Mouse (Mus musculus): ENCODE data around the gene Tanc1. TPM values are rescaled to one million over a fixed set of nuclear protein-coding genes. Genes with fewer than 3 reads are reported as not detected.

Gene Tanc1
- polyA plus RNA-seq, 1 experiment from 2014 or later: 24.8 TPM

DNA sequence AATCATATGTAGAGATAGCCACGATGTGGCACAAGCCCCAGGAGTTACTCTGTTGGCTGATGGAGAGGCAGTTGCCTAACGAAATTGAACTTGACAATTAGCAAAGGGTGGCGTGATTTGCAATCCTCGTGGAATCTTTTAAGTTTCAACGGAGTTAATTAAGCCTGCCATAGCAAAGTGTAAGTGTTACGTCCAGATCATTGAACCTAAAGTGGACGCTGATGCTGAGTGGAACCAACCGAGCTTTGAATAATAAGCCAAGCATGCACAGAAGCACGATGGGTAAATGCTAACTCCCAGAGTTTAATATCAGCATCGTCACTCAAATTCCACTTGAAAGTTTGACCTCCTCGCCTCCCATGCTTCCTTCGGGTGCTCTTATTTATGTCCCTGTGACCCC lies 149.3 kb downstream of the Tanc1 start:
- peaks cover 5% of the 10 kb centered on the region; the same call in 1 of the 2 replicates for H3K36me3 ChIP-seq (ENCODE audit: control insufficient read depth, insufficient read depth, low read length)
- H3K27ac ChIP-seq (ENCODE audit: low read depth): no peak overlapping the region
- H3K4me3 ChIP-seq (ENCODE audit: low read depth, low read length): no peak overlapping the region
- H3K27me3 ChIP-seq (replicated peaks; ENCODE audit: control insufficient read depth, insufficient read depth, low read length): no peaks in the 10 kb centered on the region
- H3K4me1 ChIP-seq (replicated peaks; ENCODE audit: control insufficient read depth, insufficient read depth, low read length): peaks cover 2% of the 10 kb centered on the region; the same call in 1 of the 2 replicates
- 75% methylated on average over 12 of the region's 12 CpGs for WGBS
- ATAC-seq (replicated peaks; ENCODE audit: low FRiP score, low TSS enrichment, low read depth) (no peak), DNase-seq (ENCODE audit: low spot score) (no peak)
- H3K9me3 ChIP-seq (ENCODE audit: control insufficient read depth, low read length): no peaks in the 10 kb centered on the region
- no peak overlapping the region for H3K4me2 ChIP-seq (ENCODE audit: low read length)
- no peak overlapping the region for H3K9ac ChIP-seq (ENCODE audit: low read length)

DNA sequence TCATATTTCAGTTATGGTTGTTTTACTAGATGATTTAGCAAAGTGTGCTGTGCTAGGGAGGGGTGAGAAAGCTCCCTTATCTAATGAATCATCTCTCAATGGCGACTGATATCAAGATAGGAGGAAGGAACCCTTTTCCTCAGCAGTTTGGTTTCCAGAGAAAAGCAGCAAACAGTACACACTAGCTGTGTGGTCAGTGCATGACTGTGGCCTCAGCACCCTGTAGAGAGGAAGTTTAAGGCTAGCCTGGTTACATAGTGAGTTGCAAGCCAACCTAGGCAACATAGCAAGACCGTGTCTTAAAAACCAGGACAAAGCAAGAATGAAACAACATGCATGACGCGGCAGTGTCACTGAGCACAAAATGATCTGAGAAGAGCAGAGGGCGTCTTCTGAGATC lies 150.4 kb downstream of the Tanc1 start:
- Histone ChIP-seq H3K4me2 (ENCODE audit: low read length) (no peak overlapping the region), H3K4me1 (replicated peaks; ENCODE audit: control insufficient read depth, insufficient read depth, low read length) (no peaks in the 10 kb centered on the region), H3K9me3 (ENCODE audit: control insufficient read depth, low read length) (no peaks in the 10 kb centered on the region), H3K4me3 (ENCODE audit: low read depth, low read length) (no peak overlapping the region), H3K27me3 (replicated peaks; ENCODE audit: control insufficient read depth, insufficient read depth, low read length) (no peaks in the 10 kb centered on the region), H3K27ac (ENCODE audit: low read depth) (no peak overlapping the region), H3K9ac (ENCODE audit: low read length) (no peak overlapping the region), H3K36me3 (ENCODE audit: control insufficient read depth, insufficient read depth, low read length) (peaks cover 5% of the 10 kb centered on the region; the same call in 1 of the 2 replicates)
- no peak for DNase-seq (ENCODE audit: low spot score)
- ATAC-seq (replicated peaks; ENCODE audit: low FRiP score, low TSS enrichment, low read depth): no peak
- WGBS: 92% methylated on average over 5 of the region's 5 CpGs

DNA sequence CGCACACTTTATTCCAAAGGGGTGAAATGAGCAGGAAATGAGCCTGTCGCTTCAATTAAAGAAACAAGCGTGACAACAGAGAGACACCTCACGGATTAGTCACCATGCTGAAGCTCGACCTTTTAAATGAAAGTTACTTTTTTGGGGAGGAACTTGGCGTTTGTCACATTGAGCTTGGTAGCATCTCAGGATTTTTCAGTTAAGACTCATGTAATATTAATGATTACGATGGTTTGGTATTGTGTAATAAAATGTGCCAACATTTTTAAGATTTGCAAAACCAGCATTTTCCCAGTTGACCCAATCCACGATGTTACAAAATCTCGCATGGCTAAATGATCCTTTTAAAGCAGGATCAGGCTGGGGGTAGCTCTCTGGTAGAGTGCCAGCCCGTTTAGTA lies 153.8 kb downstream of the Tanc1 start:
- Histone ChIP-seq H3K4me1 (replicated peaks; ENCODE audit: control insufficient read depth, insufficient read depth, low read length) (peaks cover 17% of the 10 kb centered on the region), H3K4me3 (ENCODE audit: low read depth, low read length) (no peak overlapping the region), H3K9me3 (ENCODE audit: control insufficient read depth, low read length) (no peaks in the 10 kb centered on the region), H3K4me2 (ENCODE audit: low read length) (no peak overlapping the region), H3K36me3 (ENCODE audit: control insufficient read depth, insufficient read depth, low read length) (no peaks in the 10 kb centered on the region), H3K27me3 (replicated peaks; ENCODE audit: control insufficient read depth, insufficient read depth, low read length) (no peaks in the 10 kb centered on the region), H3K9ac (ENCODE audit: low read length) (no peak overlapping the region), H3K27ac (ENCODE audit: low read depth) (no peak overlapping the region)
- ATAC-seq (replicated peaks; ENCODE audit: low FRiP score, low TSS enrichment, low read depth): no peak
- DNase-seq (ENCODE audit: low spot score): no peak
- 87% methylated on average over 10 of the region's 10 CpGs for WGBS

DNA sequence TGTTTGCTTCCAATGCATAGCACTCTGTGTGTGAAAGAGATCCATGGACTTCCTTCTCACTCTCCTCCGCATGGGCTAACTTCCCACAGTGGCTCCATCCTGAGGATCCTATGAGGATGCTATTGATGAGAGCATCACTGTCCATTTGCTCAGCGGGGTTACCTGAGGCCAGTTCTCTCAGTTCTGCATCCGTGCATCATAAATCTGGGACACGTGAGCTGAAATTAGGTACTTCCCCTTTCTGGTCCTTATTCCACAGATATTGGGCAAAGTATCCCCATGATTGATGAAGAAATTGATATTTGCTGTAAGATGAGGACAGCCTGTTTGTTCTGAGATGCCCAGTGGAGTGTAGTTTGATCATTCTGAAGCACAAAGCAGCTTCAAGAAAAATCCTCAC lies 156.1 kb downstream of the Tanc1 start:
- no peak overlapping the region for H3K4me3 ChIP-seq (ENCODE audit: low read depth, low read length)
- peak overlapping the region; percentile 13; the same call in 1 of the 2 replicates for H3K4me2 ChIP-seq (ENCODE audit: low read length)
- H3K9me3 ChIP-seq (ENCODE audit: control insufficient read depth, low read length): no peaks in the 10 kb centered on the region
- H3K4me1 ChIP-seq (replicated peaks; ENCODE audit: control insufficient read depth, insufficient read depth, low read length): peaks cover 28% of the 10 kb centered on the region
- DNase-seq (ENCODE audit: low spot score) (no peak), ATAC-seq (replicated peaks; ENCODE audit: low FRiP score, low TSS enrichment, low read depth) (no peak)
- WGBS: 77% methylated on average over 4 of the region's 4 CpGs
- no peaks in the 10 kb centered on the region for H3K27me3 ChIP-seq (replicated peaks; ENCODE audit: control insufficient read depth, insufficient read depth, low read length)
- no peak overlapping the region for H3K9ac ChIP-seq (ENCODE audit: low read length)
- H3K36me3 ChIP-seq (ENCODE audit: control insufficient read depth, insufficient read depth, low read length): no peaks in the 10 kb centered on the region
- H3K27ac ChIP-seq (ENCODE audit: low read depth): no peak overlapping the region

DNA sequence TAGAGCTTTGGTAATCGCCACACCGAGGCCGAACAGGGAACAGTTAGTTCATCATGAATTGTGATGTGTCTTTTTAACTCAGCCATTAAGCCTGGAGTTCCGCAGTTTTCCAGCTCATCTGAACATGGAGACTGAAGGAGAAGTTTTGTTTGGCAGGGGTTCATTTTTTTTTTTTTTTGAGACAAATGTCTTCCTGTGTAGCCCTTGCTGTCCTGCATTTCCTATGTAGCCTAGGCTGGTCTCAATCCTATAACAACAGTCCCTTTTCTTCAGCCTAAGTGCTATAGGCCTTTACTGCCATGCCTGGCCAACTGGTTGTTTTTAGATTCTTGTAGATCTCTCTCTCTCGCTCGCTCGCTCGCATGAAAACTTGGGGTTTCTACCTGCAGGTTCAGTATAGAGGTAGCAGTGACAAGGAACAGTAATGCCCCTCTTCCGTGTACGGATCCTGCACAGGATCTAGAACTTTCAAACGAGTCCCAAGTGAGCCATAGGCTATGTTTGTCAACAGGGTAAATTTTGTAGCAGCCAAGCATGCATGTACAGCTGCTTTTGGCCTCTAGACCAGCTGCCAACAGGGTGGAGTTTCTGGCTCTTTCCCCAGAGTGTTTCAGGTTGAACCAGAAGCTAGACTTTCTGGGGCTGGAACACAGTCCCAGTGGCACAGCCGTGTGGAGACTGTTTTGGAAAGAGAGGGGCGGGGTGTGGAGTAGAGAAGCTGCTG lies 157.0 kb downstream of the Tanc1 start:
- Histone ChIP-seq H3K27ac (ENCODE audit: low read depth) (peak overlapping the region; percentile 38; the same call in 1 of the 2 replicates), H3K36me3 (ENCODE audit: control insufficient read depth, insufficient read depth, low read length) (peaks cover 4% of the 10 kb centered on the region; the same call in 1 of the 2 replicates), H3K4me1 (replicated peaks; ENCODE audit: control insufficient read depth, insufficient read depth, low read length) (peaks cover 28% of the 10 kb centered on the region), H3K4me3 (ENCODE audit: low read depth, low read length) (no peak overlapping the region), H3K27me3 (replicated peaks; ENCODE audit: control insufficient read depth, insufficient read depth, low read length) (no peaks in the 10 kb centered on the region), H3K9me3 (ENCODE audit: control insufficient read depth, low read length) (no peaks in the 10 kb centered on the region), H3K9ac (ENCODE audit: low read length) (no peak overlapping the region), H3K4me2 (ENCODE audit: low read length) (no peak overlapping the region)
- WGBS: 68% methylated on average over 13 of the region's 13 CpGs
- DNase-seq (ENCODE audit: low spot score): no peak
- no peak for ATAC-seq (replicated peaks; ENCODE audit: low FRiP score, low TSS enrichment, low read depth)

GRCm38 (mm10) chr2:59769385-59769735 lies 157.5 kb downstream of the Tanc1 start:
- Histone ChIP-seq H3K9me3 (ENCODE audit: control insufficient read depth, low read length) (no peaks in the 10 kb centered on the region), H3K27ac (ENCODE audit: low read depth) (no peak overlapping the region), H3K4me3 (ENCODE audit: low read depth, low read length) (no peak overlapping the region), H3K9ac (ENCODE audit: low read length) (no peak overlapping the region), H3K36me3 (ENCODE audit: control insufficient read depth, insufficient read depth, low read length) (peaks cover 4% of the 10 kb centered on the region; the same call in 1 of the 2 replicates), H3K27me3 (replicated peaks; ENCODE audit: control insufficient read depth, insufficient read depth, low read length) (no peaks in the 10 kb centered on the region), H3K4me2 (ENCODE audit: low read length) (no peak overlapping the region), H3K4me1 (replicated peaks; ENCODE audit: control insufficient read depth, insufficient read depth, low read length) (peaks cover 28% of the 10 kb centered on the region)
- WGBS: 59% methylated on average over 3 of the region's 3 CpGs
- ATAC-seq (replicated peaks; ENCODE audit: low FRiP score, low TSS enrichment, low read depth) (peak; percentile 32; the same call in 1 of the 2 replicates), DNase-seq (ENCODE audit: low spot score) (no peak)

DNA sequence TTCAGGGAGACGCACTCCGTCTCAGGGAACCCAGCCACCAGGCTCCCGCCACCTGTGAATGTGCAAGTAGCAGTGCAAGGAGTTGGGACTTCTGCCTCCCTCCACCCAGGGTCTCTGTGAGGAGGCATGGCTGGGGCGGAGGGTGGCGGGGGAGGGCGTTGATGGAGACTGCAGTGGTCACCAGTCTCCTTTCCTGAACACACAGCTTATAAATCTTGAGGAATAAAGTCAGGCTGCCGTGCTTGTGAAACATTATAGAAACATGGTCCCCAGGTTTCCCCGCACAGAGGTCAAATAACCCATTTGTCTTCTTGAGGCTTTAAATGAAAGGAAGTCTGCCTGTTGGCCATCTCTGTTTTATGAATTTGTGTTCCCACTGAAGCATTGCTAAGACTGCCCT lies 159.9 kb downstream of the Tanc1 start:
- peaks cover 4% of the 10 kb centered on the region; the same call in 1 of the 2 replicates for H3K36me3 ChIP-seq (ENCODE audit: control insufficient read depth, insufficient read depth, low read length)
- 54% methylated on average over 8 of the region's 8 CpGs for WGBS
- H3K27ac ChIP-seq (ENCODE audit: low read depth): peak overlapping the region; percentile 11; the same call in 1 of the 2 replicates
- H3K9me3 ChIP-seq (ENCODE audit: control insufficient read depth, low read length): no peaks in the 10 kb centered on the region
- H3K4me3 ChIP-seq (ENCODE audit: low read depth, low read length): no peak overlapping the region
- H3K4me2 ChIP-seq (ENCODE audit: low read length): no peak overlapping the region
- DNase-seq (ENCODE audit: low spot score) (no peak), ATAC-seq (replicated peaks; ENCODE audit: low FRiP score, low TSS enrichment, low read depth) (no peak)
- H3K27me3 ChIP-seq (replicated peaks; ENCODE audit: control insufficient read depth, insufficient read depth, low read length): no peaks in the 10 kb centered on the region
- H3K9ac ChIP-seq (ENCODE audit: low read length): no peak overlapping the region
- peaks cover 28% of the 10 kb centered on the region for H3K4me1 ChIP-seq (replicated peaks; ENCODE audit: control insufficient read depth, insufficient read depth, low read length)

GRCm38 (mm10) chr2:59772261-59772683 lies 160.4 kb downstream of the Tanc1 start:
- Histone ChIP-seq H3K27me3 (replicated peaks; ENCODE audit: control insufficient read depth, insufficient read depth, low read length) (no peaks in the 10 kb centered on the region), H3K9ac (ENCODE audit: low read length) (no peak overlapping the region), H3K4me3 (ENCODE audit: low read depth, low read length) (no peak overlapping the region), H3K4me2 (ENCODE audit: low read length) (no peak overlapping the region), H3K36me3 (ENCODE audit: control insufficient read depth, insufficient read depth, low read length) (peaks cover 4% of the 10 kb centered on the region; the same call in 1 of the 2 replicates), H3K4me1 (replicated peaks; ENCODE audit: control insufficient read depth, insufficient read depth, low read length) (peaks cover 28% of the 10 kb centered on the region), H3K9me3 (ENCODE audit: control insufficient read depth, low read length) (no peaks in the 10 kb centered on the region), H3K27ac (ENCODE audit: low read depth) (no peak overlapping the region)
- DNase-seq (ENCODE audit: low spot score): no peak
- 0 out of 2 replicates have a peak, but pooled peaks have one; percentile 44 for ATAC-seq (replicated peaks; ENCODE audit: low FRiP score, low TSS enrichment, low read depth)
- 41% methylated on average over 12 of the region's 12 CpGs for WGBS

- Histone ChIP-seq H3K27me3 (replicated peaks; ENCODE audit: control insufficient read depth, insufficient read depth, low read length) (no peaks in the 10 kb centered on the region), H3K36me3 (ENCODE audit: control insufficient read depth, insufficient read depth, low read length) (peaks cover 4% of the 10 kb centered on the region), H3K9ac (ENCODE audit: low read length) (no peak overlapping the region), H3K9me3 (ENCODE audit: control insufficient read depth, low read length) (no peaks in the 10 kb centered on the region), H3K4me1 (replicated peaks; ENCODE audit: control insufficient read depth, insufficient read depth, low read length) (peaks cover 11% of the 10 kb centered on the region), H3K4me2 (ENCODE audit: low read length) (no peak overlapping the region), H3K4me3 (ENCODE audit: low read depth, low read length) (no peak overlapping the region), H3K27ac (ENCODE audit: low read depth) (no peak overlapping the region)
- DNase-seq (ENCODE audit: low spot score) (no peak), ATAC-seq (replicated peaks; ENCODE audit: low FRiP score, low TSS enrichment, low read depth) (no peak)
- 87% methylated on average over 6 of the region's 6 CpGs for WGBS
These were observed 162.5 kb downstream of the Tanc1 start for GRCm38 (mm10) chr2:59774374-59774773.
